Mouse (Mus musculus) gastrocnemius, postnatal 4 days (tissue): ENCODE measurements around the gene Gm28036. TPM values are rescaled to one million over a fixed set of nuclear protein-coding genes. Genes with fewer than 3 reads are reported as not detected.

ENCODE experiments used
- DNase-seq, 2 experiments: peaks; one replicate each; pipeline ENCODE4 v3.0.0; 2021 to 2022; ENCODE audit warnings: low spot score in 2 of 2, mixed read lengths in 2 of 2
- total RNA-seq, 2 experiments: library from RNA; stranded (reverse); gene quantifications; 2 replicates each; pipeline ENCODE4 v1.2.3; 2021

Gene Gm28036
- total RNA-seq, 2 experiments from 2014 or later: 19.6 to 21.3 TPM

- DNase-seq: no peak
Measured at GRCm38 (mm10) chr2:156087391-156088110, 39.3 kb downstream of the Gm28036 start.

- DNase-seq: no peak
Measured at GRCm38 (mm10) chr2:156084541-156084940, 42.4 kb downstream of the Gm28036 start.

DNA sequence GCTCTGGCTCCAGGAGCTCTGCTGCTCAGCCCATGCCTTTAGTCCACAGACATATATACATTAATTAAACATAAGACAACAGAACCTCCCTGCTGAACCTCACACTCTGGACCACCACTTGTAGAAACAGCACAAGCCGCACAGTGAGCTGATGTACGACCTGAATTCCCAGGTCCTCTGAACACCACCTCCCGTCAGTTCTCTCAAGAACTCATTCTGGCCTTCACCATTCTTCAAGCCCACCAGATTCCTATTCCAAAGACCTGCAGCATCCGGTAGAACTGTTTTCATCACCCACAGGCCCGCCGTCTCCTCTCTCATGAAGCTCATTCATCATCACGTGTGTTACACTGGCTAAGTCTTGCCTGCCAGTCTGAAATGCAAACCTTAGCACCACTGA is 46.5 kb downstream of the Gm28036 start:
- DNase-seq: no peak

DNA sequence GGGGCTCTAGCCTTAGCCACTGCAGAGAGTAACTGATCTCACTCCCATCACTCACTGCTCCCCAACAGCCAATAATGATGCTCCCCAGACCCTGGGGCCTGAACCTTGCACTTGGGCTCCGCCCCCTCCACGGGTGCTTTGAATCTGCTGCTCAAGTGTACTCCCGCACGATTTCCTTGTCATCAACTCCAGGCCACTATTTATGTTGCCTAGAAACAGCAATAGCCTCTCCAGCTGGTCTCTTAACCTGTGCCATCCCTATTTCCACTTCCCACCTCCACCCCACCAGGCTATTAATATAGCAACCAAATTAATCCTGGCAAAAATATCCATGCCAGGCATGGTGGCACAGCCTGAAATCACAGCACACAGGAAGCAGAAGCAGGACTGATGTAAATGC is 47.2 kb downstream of the Gm28036 start:
- no peak for DNase-seq

- no peak for DNase-seq
Measured at GRCm38 (mm10) chr2:156079183-156079560, 47.7 kb downstream of the Gm28036 start.

- no peak for DNase-seq
Measured at GRCm38 (mm10) chr2:156078421-156079182, 48.3 kb downstream of the Gm28036 start.

DNA sequence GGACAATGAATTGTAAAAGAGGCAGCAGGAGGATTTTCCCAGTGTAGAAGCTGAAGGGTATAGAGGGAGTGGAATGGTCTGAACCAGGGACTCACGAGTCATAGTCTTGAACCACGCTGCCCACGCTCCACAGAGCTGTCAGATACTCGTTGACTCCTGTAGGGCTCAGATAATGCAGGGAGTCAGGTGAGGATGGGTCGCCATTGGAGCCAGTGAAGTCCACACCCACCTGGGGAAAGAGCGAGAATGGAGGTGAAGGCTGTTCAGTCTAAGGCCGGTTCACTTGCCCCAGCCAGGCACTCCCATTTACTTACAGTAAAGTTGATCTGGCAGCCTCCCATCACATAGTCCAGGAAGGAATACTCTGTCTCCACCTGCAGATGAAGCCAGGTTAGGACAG is 49.4 kb downstream of the Gm28036 start:
- no peak for DNase-seq

- no peak for DNase-seq
Measured at GRCm38 (mm10) chr2:156073725-156074124, 53.2 kb downstream of the Gm28036 start.

GRCm38 (mm10) chr2:156071236-156071635 is 55.7 kb downstream of the Gm28036 start:
- no peak for DNase-seq

- DNase-seq: no peak
Measured at GRCm38 (mm10) chr2:156067916-156068315, 59.0 kb downstream of the Gm28036 start.

- no peak for DNase-seq
Measured at GRCm38 (mm10) chr2:156066126-156066525, 60.8 kb downstream of the Gm28036 start.

GRCm38 (mm10) chr2:156065099-156066041 is 61.5 kb downstream of the Gm28036 start, which contains the start of gene Spag4:
Spag4 (plus strand) TSS chr2:156065175.
- peak; percentile 69 to 77 for DNase-seq

- DNase-seq: no peak
Measured at GRCm38 (mm10) chr2:156052816-156053215, 74.1 kb downstream of the Gm28036 start, which contains the start of gene Fer1l4. Fer1l4 (minus strand) TSS chr2:156052947.

DNA sequence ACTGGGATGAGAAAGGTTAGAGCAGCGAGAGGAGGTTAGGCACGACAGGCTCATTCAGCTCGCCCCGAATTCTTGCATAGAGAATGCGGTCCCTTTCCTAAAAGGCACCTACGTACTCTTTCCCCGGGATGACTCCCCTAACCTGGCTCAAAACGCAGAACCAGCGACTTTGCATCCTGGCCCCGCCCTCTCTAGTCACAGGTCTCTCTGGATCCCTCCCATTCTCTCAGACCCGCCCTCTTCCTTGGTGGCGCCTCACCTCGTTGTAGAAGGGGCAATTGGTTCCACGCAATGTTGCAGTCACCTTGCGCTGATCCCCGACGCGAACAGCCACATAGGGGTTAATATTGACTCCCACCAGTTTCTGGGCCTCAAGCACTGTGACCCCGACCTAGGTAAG is 79.0 kb downstream of the Gm28036 start:
- DNase-seq: no peak

DNA sequence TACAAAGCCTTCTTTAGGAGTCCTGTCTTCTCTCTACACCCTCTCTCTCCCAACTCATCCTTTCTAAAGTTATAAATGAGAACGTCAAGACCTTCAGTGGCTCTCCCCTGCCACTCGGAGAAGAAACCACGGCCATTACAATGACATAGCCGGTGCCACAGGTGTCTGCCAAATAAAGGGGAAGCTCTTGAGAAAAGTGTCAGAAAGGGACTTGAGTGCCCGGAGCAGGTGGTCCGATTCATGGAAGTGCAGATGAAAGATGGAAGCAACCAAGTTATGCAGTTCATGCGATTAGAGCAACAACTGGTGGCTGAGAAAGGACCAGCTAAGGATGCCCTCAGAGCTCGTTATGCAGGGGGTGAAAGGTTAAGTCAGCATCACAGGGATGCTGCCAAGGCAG is 84.0 kb downstream of the Gm28036 start:
- DNase-seq: no peak

GRCm38 (mm10) chr2:156039390-156039789 is 87.5 kb downstream of the Gm28036 start:
- DNase-seq: no peak

GRCm38 (mm10) chr2:156025482-156025881 is 101.4 kb downstream of the Gm28036 start:
- no peak for DNase-seq
